Mouse (Mus musculus) kidney, adult 2 months (tissue): Measurements from ENCODE around the gene Dlg2.

ENCODE experiments used
- CTCF ChIP-seq: fragments of 200-500 bp; conservative IDR thresholded peaks from 2 replicates; pipeline ENCODE4 v1.5.1; 2011; ENCODE audit warnings: low read depth, mild to moderate bottlenecking, control low read depth, low read length, moderate library complexity, mixed read lengths; ENCODE audit not compliant: insufficient read depth, insufficient read length
- POLR2A ChIP-seq: fragments of 200-500 bp; IDR thresholded peaks from one replicate; pipeline ENCODE4 v1.6.1; 2011; ENCODE audit warnings: low read depth, low read length, control low read depth

DNA sequence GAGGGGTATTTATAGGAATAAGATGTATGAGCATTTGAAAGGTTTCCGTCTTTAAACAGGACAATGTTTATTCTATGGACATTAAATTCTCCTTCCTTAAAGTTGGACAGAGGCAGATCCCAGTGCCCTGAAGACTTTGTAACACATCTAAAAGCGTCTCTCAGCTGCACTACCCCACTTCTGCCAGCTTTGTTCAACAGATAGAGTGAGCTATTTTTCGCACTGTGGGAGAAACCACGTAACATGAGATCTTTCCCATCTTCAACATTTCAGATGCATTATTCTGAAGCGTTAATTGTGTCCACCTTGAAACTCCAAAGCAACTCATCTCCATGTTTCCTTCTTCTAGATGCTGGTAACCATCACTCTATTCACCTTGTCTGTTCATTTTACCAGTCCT lies 958.3 kb downstream of the Dlg2 start:
- no peak for TF ChIP-seq CTCF
- TF ChIP-seq POLR2A = no peak
